Comparison of ENCODE assay signal across 28 mouse cellular contexts in the genomic region with DNA sequence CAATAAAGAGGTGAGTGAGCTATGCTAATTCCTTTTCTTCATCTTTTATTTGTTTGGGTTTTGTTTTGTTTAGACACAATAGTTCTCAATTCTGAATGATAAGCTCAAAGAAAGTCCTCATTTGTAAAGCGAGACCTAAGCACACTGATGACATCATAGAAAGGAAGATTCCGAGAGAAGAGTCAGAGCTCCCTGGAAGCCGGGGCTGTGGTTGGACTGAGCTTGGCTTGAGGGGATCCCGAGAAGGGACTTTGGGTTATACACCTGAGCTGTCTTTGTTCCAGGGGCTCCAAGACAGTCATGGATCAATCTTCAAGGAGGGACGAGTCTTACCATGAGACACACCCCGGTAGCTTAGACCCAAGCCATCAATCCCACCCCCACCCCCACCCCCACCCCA. TPM values are rescaled to one million over a fixed set of nuclear protein-coding genes. Genes with fewer than 3 reads are reported as not detected.
DNase-seq lines count a peak whose midpoint lies in the region; ATAC-seq and TF ChIP-seq lines count a peak whose summit lies in the region.
"Had no signal": no experiment of that assay in that cellular context is flagged by ENCODE, and none has a peak within 500 bp of the region (broad histone marks: within the 10 kb centered on the region; RNA-seq: fewer than 3 reads in every experiment).

A gene (plus strand): TSS at position 301 of the 400 bp plus-strand sequence.

- no peaks in the 10 kb centered on the region for H3K27me3 ChIP-seq in heart, embryonic 13.5 days (replicated peaks)
- no peaks in the 10 kb centered on the region for H3K27me3 ChIP-seq in heart, embryonic 11.5 days (ENCODE audit: control insufficient read depth, insufficient read depth, low read length)
- H3K27me3 ChIP-seq in heart, embryonic 15.5 days = no peaks in the 10 kb centered on the region
- no peaks in the 10 kb centered on the region for H3K27me3 ChIP-seq in limb, embryonic 13.5 days
- H3K27me3 ChIP-seq in limb, embryonic 10.5 days (ENCODE audit: low read depth, poor library complexity, severe bottlenecking) = no peaks in the 10 kb centered on the region
- no peaks in the 10 kb centered on the region for H3K27me3 ChIP-seq in testis, adult 2 months (ENCODE audit: control insufficient read depth, insufficient read depth, low read length)
- H3K27me3 ChIP-seq: CH12.LX; embryonic facial prominence, embryonic 12.5 days; forebrain, embryonic 13.5 days; Patski had no signal

- peak; percentile 38; the same call in 1 of the 2 replicates for TF ChIP-seq POLR2A in testis, adult 2 months (IDR thresholded peaks at IDR 0.05; ENCODE audit: control insufficient read depth, low read depth, low read length)

- TF ChIP-seq CTCF in testis, adult 2 months (IDR thresholded peaks at IDR 0.05; ENCODE audit: control insufficient read depth, insufficient read depth, insufficient replicate concordance, low read depth, low read length) = no peak

- whole genome bisulfite sequencing in heart, embryonic 13.5 days = 90% methylated on average over 6 of the region's 6 CpGs
- WGBS in heart, embryonic 11.5 days (ENCODE audit: insufficient replicate concordance) = 86% methylated on average over 6 of the region's 6 CpGs
- 79% methylated on average over 6 of the region's 6 CpGs for WGBS in heart, embryonic 15.5 days
- WGBS in limb, embryonic 13.5 days = 92% methylated on average over 6 of the region's 6 CpGs
- WGBS in limb, embryonic 10.5 days = 95% methylated on average over 6 of the region's 6 CpGs

- no peak within 1 kb of the TSS for H3K4me2 ChIP-seq in heart, embryonic 13.5 days
- no peak within 1 kb of the TSS for H3K4me2 ChIP-seq in heart, embryonic 11.5 days
- no peak within 1 kb of the TSS for H3K4me2 ChIP-seq in heart, embryonic 15.5 days
- H3K4me2 ChIP-seq in limb, embryonic 13.5 days (replicated peaks) = no peak within 1 kb of the TSS
- H3K4me2 ChIP-seq: embryonic facial prominence, embryonic 12.5 days; forebrain, embryonic 13.5 days had no signal

- peaks cover 13% of the 10 kb centered on the region; the same call in 1 of the 2 replicates for H3K4me1 ChIP-seq in heart, embryonic 13.5 days
- H3K4me1 ChIP-seq in heart, embryonic 11.5 days (ENCODE audit: control insufficient read depth, insufficient read depth, low read length) = no peaks in the 10 kb centered on the region
- H3K4me1 ChIP-seq in heart, embryonic 15.5 days (replicated peaks) = peaks cover 7% of the 10 kb centered on the region
- H3K4me1 ChIP-seq in limb, embryonic 13.5 days = no peaks in the 10 kb centered on the region
- H3K4me1 ChIP-seq in limb, embryonic 10.5 days = no peaks in the 10 kb centered on the region
- no peaks in the 10 kb centered on the region; the same call in 1 of the 2 replicates for H3K4me1 ChIP-seq in testis, adult 2 months (ENCODE audit: control insufficient read depth, insufficient read depth, low read length)
- H3K4me1 ChIP-seq: embryonic facial prominence, embryonic 12.5 days; forebrain, embryonic 13.5 days had no signal

- H3K9ac ChIP-seq in heart, embryonic 13.5 days = no peak within 1 kb of the TSS
- no peak within 1 kb of the TSS for H3K9ac ChIP-seq in heart, embryonic 11.5 days (ENCODE audit: low read depth, low read length)
- no peak within 1 kb of the TSS for H3K9ac ChIP-seq in heart, embryonic 15.5 days
- 0 out of 2 replicates have a peak within 1 kb of the TSS, but pooled peaks have one; percentile 13 for H3K9ac ChIP-seq in limb, embryonic 13.5 days
- H3K9ac ChIP-seq: embryonic facial prominence, embryonic 12.5 days; forebrain, embryonic 13.5 days had no signal

- ATAC-seq in heart, embryonic 13.5 days (ENCODE audit: extremely low read depth, insufficient number of reproducible peaks, low FRiP score, low TSS enrichment) = no peak
- ATAC-seq in heart, embryonic 11.5 days (replicated peaks; ENCODE audit: insufficient number of reproducible peaks, low FRiP score, low TSS enrichment) = no peak
- no peak for ATAC-seq in heart, embryonic 15.5 days (replicated peaks; ENCODE audit: insufficient number of reproducible peaks, insufficient read depth, low FRiP score, low read depth)
- ATAC-seq in limb, embryonic 13.5 days (ENCODE audit: low FRiP score, low read depth) = no peak
- ATAC-seq: activated CD4-positive, CD25-positive, alpha-beta regulatory T cell, adult 4 months; CD4-positive, CD25-positive, alpha-beta regulatory T cell, adult 4 months; forebrain, embryonic 13.5 days; Patski had no signal

- H3K27ac ChIP-seq in heart, embryonic 13.5 days (replicated peaks) = peak within 1 kb of the TSS; percentile 52
- H3K27ac ChIP-seq in heart, embryonic 11.5 days (ENCODE audit: low read depth, low read length) = no peak within 1 kb of the TSS
- H3K27ac ChIP-seq in heart, embryonic 15.5 days = peak within 1 kb of the TSS; percentile 32
- H3K27ac ChIP-seq in limb, embryonic 13.5 days = no peak within 1 kb of the TSS
- H3K27ac ChIP-seq in limb, embryonic 10.5 days = no peak within 1 kb of the TSS
- no peak within 1 kb of the TSS for H3K27ac ChIP-seq in testis, adult 2 months (ENCODE audit: control insufficient read depth, insufficient read depth, low read depth, low read length)
- H3K27ac ChIP-seq: embryonic facial prominence, embryonic 10.5 days; embryonic facial prominence, embryonic 12.5 days; forebrain, embryonic 13.5 days had no signal

- H3K36me3 ChIP-seq in heart, embryonic 13.5 days = no peaks in the 10 kb centered on the region
- H3K36me3 ChIP-seq in heart, embryonic 11.5 days (ENCODE audit: control insufficient read depth, insufficient read depth, low read length) = no peaks in the 10 kb centered on the region
- H3K36me3 ChIP-seq in heart, embryonic 15.5 days = no peaks in the 10 kb centered on the region
- no peaks in the 10 kb centered on the region for H3K36me3 ChIP-seq in limb, embryonic 13.5 days
- H3K36me3 ChIP-seq in limb, embryonic 10.5 days = no peaks in the 10 kb centered on the region
- no peaks in the 10 kb centered on the region for H3K36me3 ChIP-seq in testis, adult 2 months (ENCODE audit: control insufficient read depth, insufficient read depth, low read length)
- H3K36me3 ChIP-seq: embryonic facial prominence, embryonic 10.5 days; embryonic facial prominence, embryonic 12.5 days; G1E had no signal

- H3K4me3 ChIP-seq in heart, embryonic 13.5 days = no peak within 1 kb of the TSS
- H3K4me3 ChIP-seq in heart, embryonic 11.5 days (ENCODE audit: low read depth, low read length) = no peak within 1 kb of the TSS
- no peak within 1 kb of the TSS for H3K4me3 ChIP-seq in heart, embryonic 15.5 days
- H3K4me3 ChIP-seq in limb, embryonic 13.5 days = no peak within 1 kb of the TSS
- H3K4me3 ChIP-seq in limb, embryonic 10.5 days = no peak within 1 kb of the TSS
- H3K4me3 ChIP-seq in testis, adult 2 months (ENCODE audit: control insufficient read depth, low read depth, low read length) = peak within 1 kb of the TSS; percentile 79
- H3K4me3 ChIP-seq: embryonic facial prominence, embryonic 10.5 days; embryonic facial prominence, embryonic 12.5 days; forebrain, embryonic 13.5 days had no signal

- no peaks in the 10 kb centered on the region for H3K9me3 ChIP-seq in heart, embryonic 13.5 days
- no peaks in the 10 kb centered on the region for H3K9me3 ChIP-seq in heart, embryonic 11.5 days (replicated peaks; ENCODE audit: control insufficient read depth, low read length)
- H3K9me3 ChIP-seq in heart, embryonic 15.5 days (replicated peaks) = no peaks in the 10 kb centered on the region
- no peaks in the 10 kb centered on the region for H3K9me3 ChIP-seq in limb, embryonic 13.5 days
- H3K9me3 ChIP-seq in limb, embryonic 10.5 days (replicated peaks) = no peaks in the 10 kb centered on the region
- H3K9me3 ChIP-seq: embryonic facial prominence, embryonic 10.5 days; embryonic facial prominence, embryonic 12.5 days; forebrain, embryonic 13.5 days; G1E had no signal

- DNase-seq in heart, adult 9 months (ENCODE audit: low spot score in 2 of 2) = no peak
- DNase-seq in limb, embryonic 10.5 days (ENCODE audit: low spot score) = no peak
- DNase-seq in testis, postnatal 10 days (ENCODE audit: low spot score) = no peak
- DNase-seq: adrenal gland, adult 8-10 months; adrenal gland, postnatal 14 days; adrenal gland, postnatal 36 days; B cell, adult 2 months; cerebellum, adult 11-12 months; cerebellum, adult 2 months; cerebellum, adult 9-10 months; cerebellum, postnatal 10 days; cerebellum, postnatal 25 days had no signal

RNA-seq across cellular contexts. Expression of the gene that starts here (rescaled TPM):
- not detected in 2 replicates for polyA plus RNA-seq in heart, embryonic 13.5 days (2015; fragmentation: Nextera tagmentation; extraction: Ambion mirVana)
- not detected in 2 replicates for polyA plus RNA-seq in heart, embryonic 11.5 days (2014; fragmentation: Nextera tagmentation; extraction: Ambion mirVana)
- polyA plus RNA-seq in heart, embryonic 15.5 days (2015; fragmentation: Nextera tagmentation; extraction: Ambion mirVana) = not detected in 2 replicates
- not detected in 2 replicates for polyA plus RNA-seq in limb, embryonic 13.5 days (2015; fragmentation: Nextera tagmentation; extraction: Ambion mirVana)
- not detected in 2 replicates for polyA plus RNA-seq in limb, embryonic 10.5 days (2016; fragmentation: Nextera tagmentation; extraction: Ambion mirVana)
- 219 and 262 TPM in 2 replicates for polyA plus RNA-seq in testis, adult 2 months (2012; rRNA removed)
- polyA plus RNA-seq: activated CD4-positive, CD25-positive, alpha-beta regulatory T cell, adult 4 months; CD4-positive, CD25-positive, alpha-beta regulatory T cell, adult 4 months; cerebellum, adult 2 months; cortical plate, adult 2 months; embryonic facial prominence, embryonic 10.5 days; embryonic facial prominence, embryonic 12.5 days; embryonic facial prominence, embryonic 14.5 days; forebrain, embryonic 11.5 days; forebrain, embryonic 13.5 days; G1E; Patski had no signal

Comparison
In these comparisons a context has a peak if more than half of its experiments do, and no peak if none do; other contexts are left out.
1. RNA of the gene that starts here (polyA plus RNA-seq): 219 to 262 TPM in testis, adult 2 months; not detected in heart, embryonic 13.5 days, not detected in heart, embryonic 11.5 days, not detected in heart, embryonic 15.5 days, not detected in limb, embryonic 13.5 days and not detected in limb, embryonic 10.5 days; every median in the first group is over 100 times any median in the second.
2. H3K27ac ChIP-seq: peak in heart, embryonic 13.5 days (single experiment) and heart, embryonic 15.5 days (single experiment); none in heart, embryonic 11.5 days (single experiment), limb, embryonic 13.5 days (single experiment), limb, embryonic 10.5 days (single experiment) and testis, adult 2 months (single experiment).